Mouse (Mus musculus): ENCODE results near the gene A930033H14Rik. TPM values are rescaled to one million over a fixed set of nuclear protein-coding genes. Genes with fewer than 3 reads are reported as not detected.

The A930033H14Rik gene
- polyA plus RNA-seq, 1 experiment from 2014 or later = 2.7 TPM

GRCm38 (mm10) chr10:69180997-69181396, 31.9 kb downstream of the A930033H14Rik start:
- H3K9me3 ChIP-seq (ENCODE audit: control insufficient read depth, low read length) = no peaks in the 10 kb centered on the region
- H3K36me3 ChIP-seq (ENCODE audit: control insufficient read depth, insufficient read depth, low read length) = no peaks in the 10 kb centered on the region
- peaks cover 15% of the 10 kb centered on the region for H3K4me1 ChIP-seq (replicated peaks; ENCODE audit: control insufficient read depth, insufficient read depth, low read length)
- H3K27ac ChIP-seq (ENCODE audit: low read depth) = no peak overlapping the region
- no peak overlapping the region for H3K9ac ChIP-seq (ENCODE audit: low read length)
- H3K4me3 ChIP-seq (ENCODE audit: low read depth, low read length) = no peak overlapping the region
- DNase-seq (ENCODE audit: low spot score) (no peak), ATAC-seq (replicated peaks; ENCODE audit: low FRiP score, low TSS enrichment, low read depth) (no peak)
- WGBS = 52% methylated on average over 3 of the region's 3 CpGs
- no peaks in the 10 kb centered on the region for H3K27me3 ChIP-seq (replicated peaks; ENCODE audit: control insufficient read depth, insufficient read depth, low read length)
- H3K4me2 ChIP-seq (ENCODE audit: low read length) = no peak overlapping the region

GRCm38 (mm10) chr10:69179341-69179740, 33.6 kb downstream of the A930033H14Rik start:
- Histone ChIP-seq H3K4me3 (ENCODE audit: low read depth, low read length) (no peak overlapping the region), H3K4me2 (ENCODE audit: low read length) (no peak overlapping the region), H3K4me1 (replicated peaks; ENCODE audit: control insufficient read depth, insufficient read depth, low read length) (peaks cover 7% of the 10 kb centered on the region; the same call in 1 of the 2 replicates), H3K9ac (ENCODE audit: low read length) (no peak overlapping the region), H3K27me3 (replicated peaks; ENCODE audit: control insufficient read depth, insufficient read depth, low read length) (no peaks in the 10 kb centered on the region), H3K27ac (ENCODE audit: low read depth) (no peak overlapping the region), H3K36me3 (ENCODE audit: control insufficient read depth, insufficient read depth, low read length) (no peaks in the 10 kb centered on the region), H3K9me3 (ENCODE audit: control insufficient read depth, low read length) (no peaks in the 10 kb centered on the region)
- DNase-seq (ENCODE audit: low spot score) (no peak), ATAC-seq (replicated peaks; ENCODE audit: low FRiP score, low TSS enrichment, low read depth) (no peak)
- 100% methylated on average over 1 of the region's 1 CpGs for WGBS

- no peak overlapping the region for H3K4me3 ChIP-seq (ENCODE audit: low read depth, low read length)
- H3K27ac ChIP-seq (ENCODE audit: low read depth) = no peak overlapping the region
- DNase-seq (ENCODE audit: low spot score) (no peak), ATAC-seq (replicated peaks; ENCODE audit: low FRiP score, low TSS enrichment, low read depth) (no peak)
- no peak overlapping the region for H3K4me2 ChIP-seq (ENCODE audit: low read length)
- H3K4me1 ChIP-seq (replicated peaks; ENCODE audit: control insufficient read depth, insufficient read depth, low read length) = peaks cover 7% of the 10 kb centered on the region; the same call in 1 of the 2 replicates
- H3K27me3 ChIP-seq (replicated peaks; ENCODE audit: control insufficient read depth, insufficient read depth, low read length) = no peaks in the 10 kb centered on the region
- H3K9me3 ChIP-seq (ENCODE audit: control insufficient read depth, low read length) = no peaks in the 10 kb centered on the region
- no peaks in the 10 kb centered on the region for H3K36me3 ChIP-seq (ENCODE audit: control insufficient read depth, insufficient read depth, low read length)
- 84% methylated on average over 3 of the region's 3 CpGs for WGBS
- H3K9ac ChIP-seq (ENCODE audit: low read length) = no peak overlapping the region
Measured at GRCm38 (mm10) chr10:69176116-69176515, 36.8 kb downstream of the A930033H14Rik start.

- Histone ChIP-seq H3K4me3 (ENCODE audit: low read depth, low read length) (no peak overlapping the region), H3K36me3 (ENCODE audit: control insufficient read depth, insufficient read depth, low read length) (no peaks in the 10 kb centered on the region), H3K9ac (ENCODE audit: low read length) (no peak overlapping the region), H3K9me3 (ENCODE audit: control insufficient read depth, low read length) (no peaks in the 10 kb centered on the region), H3K4me1 (replicated peaks; ENCODE audit: control insufficient read depth, insufficient read depth, low read length) (peaks cover 9% of the 10 kb centered on the region; the same call in 1 of the 2 replicates), H3K27me3 (replicated peaks; ENCODE audit: control insufficient read depth, insufficient read depth, low read length) (no peaks in the 10 kb centered on the region), H3K27ac (ENCODE audit: low read depth) (no peak overlapping the region), H3K4me2 (ENCODE audit: low read length) (no peak overlapping the region)
- ATAC-seq (replicated peaks; ENCODE audit: low FRiP score, low TSS enrichment, low read depth) = no peak
- 74% methylated on average over 3 of the region's 3 CpGs for WGBS
- no peak for DNase-seq (ENCODE audit: low spot score)
Measured at GRCm38 (mm10) chr10:69172412-69172811, 40.5 kb downstream of the A930033H14Rik start.

GRCm38 (mm10) chr10:69166514-69166913, 46.4 kb downstream of the A930033H14Rik start:
- H3K4me1 ChIP-seq (replicated peaks; ENCODE audit: control insufficient read depth, insufficient read depth, low read length) = peaks cover 10% of the 10 kb centered on the region; the same call in 1 of the 2 replicates
- ATAC-seq (replicated peaks; ENCODE audit: low FRiP score, low TSS enrichment, low read depth) = no peak
- no peak overlapping the region; the same call in 1 of the 2 replicates for H3K27ac ChIP-seq (ENCODE audit: low read depth)
- H3K9ac ChIP-seq (ENCODE audit: low read length) = no peak overlapping the region
- H3K27me3 ChIP-seq (replicated peaks; ENCODE audit: control insufficient read depth, insufficient read depth, low read length) = no peaks in the 10 kb centered on the region
- no peak overlapping the region for H3K4me2 ChIP-seq (ENCODE audit: low read length)
- H3K4me3 ChIP-seq (ENCODE audit: low read depth, low read length) = no peak overlapping the region
- H3K36me3 ChIP-seq (ENCODE audit: control insufficient read depth, insufficient read depth, low read length) = no peaks in the 10 kb centered on the region
- 81% methylated on average over 12 of the region's 12 CpGs for WGBS
- DNase-seq (ENCODE audit: low spot score) = peak; percentile 49
- no peaks in the 10 kb centered on the region for H3K9me3 ChIP-seq (ENCODE audit: control insufficient read depth, low read length)

GRCm38 (mm10) chr10:69165847-69166246, 47.1 kb downstream of the A930033H14Rik start:
- Histone ChIP-seq H3K4me3 (ENCODE audit: low read depth, low read length) (no peak overlapping the region), H3K27ac (ENCODE audit: low read depth) (no peak overlapping the region), H3K9ac (ENCODE audit: low read length) (no peak overlapping the region), H3K9me3 (ENCODE audit: control insufficient read depth, low read length) (no peaks in the 10 kb centered on the region), H3K4me1 (replicated peaks; ENCODE audit: control insufficient read depth, insufficient read depth, low read length) (peaks cover 10% of the 10 kb centered on the region; the same call in 1 of the 2 replicates), H3K4me2 (ENCODE audit: low read length) (no peak overlapping the region), H3K27me3 (replicated peaks; ENCODE audit: control insufficient read depth, insufficient read depth, low read length) (no peaks in the 10 kb centered on the region), H3K36me3 (ENCODE audit: control insufficient read depth, insufficient read depth, low read length) (no peaks in the 10 kb centered on the region)
- DNase-seq (ENCODE audit: low spot score) (no peak), ATAC-seq (replicated peaks; ENCODE audit: low FRiP score, low TSS enrichment, low read depth) (no peak)
- 70% methylated on average over 3 of the region's 3 CpGs for WGBS

GRCm38 (mm10) chr10:69165125-69165524, 47.8 kb downstream of the A930033H14Rik start:
- ATAC-seq (replicated peaks; ENCODE audit: low FRiP score, low TSS enrichment, low read depth) (no peak), DNase-seq (ENCODE audit: low spot score) (peak; percentile 49)
- peaks cover 10% of the 10 kb centered on the region; the same call in 1 of the 2 replicates for H3K4me1 ChIP-seq (replicated peaks; ENCODE audit: control insufficient read depth, insufficient read depth, low read length)
- H3K9ac ChIP-seq (ENCODE audit: low read length) = no peak overlapping the region
- H3K9me3 ChIP-seq (ENCODE audit: control insufficient read depth, low read length) = no peaks in the 10 kb centered on the region
- no peak overlapping the region for H3K27ac ChIP-seq (ENCODE audit: low read depth)
- no peak overlapping the region for H3K4me3 ChIP-seq (ENCODE audit: low read depth, low read length)
- H3K36me3 ChIP-seq (ENCODE audit: control insufficient read depth, insufficient read depth, low read length) = no peaks in the 10 kb centered on the region
- H3K27me3 ChIP-seq (replicated peaks; ENCODE audit: control insufficient read depth, insufficient read depth, low read length) = no peaks in the 10 kb centered on the region
- 59% methylated on average over 7 of the region's 7 CpGs for WGBS
- no peak overlapping the region for H3K4me2 ChIP-seq (ENCODE audit: low read length)

- Histone ChIP-seq H3K27ac (ENCODE audit: low read depth) (no peak overlapping the region), H3K36me3 (ENCODE audit: control insufficient read depth, insufficient read depth, low read length) (no peaks in the 10 kb centered on the region), H3K9me3 (ENCODE audit: control insufficient read depth, low read length) (no peaks in the 10 kb centered on the region), H3K4me2 (ENCODE audit: low read length) (no peak overlapping the region), H3K4me1 (replicated peaks; ENCODE audit: control insufficient read depth, insufficient read depth, low read length) (peaks cover 10% of the 10 kb centered on the region; the same call in 1 of the 2 replicates), H3K9ac (ENCODE audit: low read length) (no peak overlapping the region), H3K27me3 (replicated peaks; ENCODE audit: control insufficient read depth, insufficient read depth, low read length) (no peaks in the 10 kb centered on the region), H3K4me3 (ENCODE audit: low read depth, low read length) (no peak overlapping the region)
- WGBS = 88% methylated on average over 5 of the region's 5 CpGs
- no peak for ATAC-seq (replicated peaks; ENCODE audit: low FRiP score, low TSS enrichment, low read depth)
- DNase-seq (ENCODE audit: low spot score) = peak; percentile 43
Measured at GRCm38 (mm10) chr10:69163216-69163615, 49.7 kb downstream of the A930033H14Rik start.

GRCm38 (mm10) chr10:69162577-69162976, 50.3 kb downstream of the A930033H14Rik start:
- Histone ChIP-seq H3K9me3 (ENCODE audit: control insufficient read depth, low read length) (no peaks in the 10 kb centered on the region), H3K4me3 (ENCODE audit: low read depth, low read length) (no peak overlapping the region), H3K27ac (ENCODE audit: low read depth) (no peak overlapping the region), H3K4me1 (replicated peaks; ENCODE audit: control insufficient read depth, insufficient read depth, low read length) (0 out of 2 replicates have a peak, but pooled peaks cover 3% of the 10 kb centered on the region), H3K27me3 (replicated peaks; ENCODE audit: control insufficient read depth, insufficient read depth, low read length) (no peaks in the 10 kb centered on the region), H3K9ac (ENCODE audit: low read length) (no peak overlapping the region), H3K4me2 (ENCODE audit: low read length) (no peak overlapping the region), H3K36me3 (ENCODE audit: control insufficient read depth, insufficient read depth, low read length) (no peaks in the 10 kb centered on the region)
- DNase-seq (ENCODE audit: low spot score) (peak; percentile 15), ATAC-seq (replicated peaks; ENCODE audit: low FRiP score, low TSS enrichment, low read depth) (no peak)
- 77% methylated on average over 5 of the region's 5 CpGs for WGBS
